Mouse (Mus musculus) kidney, embryonic 14.5 days (tissue): Measurements from ENCODE around the gene Adra2c. TPM values are rescaled to one million over a fixed set of nuclear protein-coding genes. Genes with fewer than 3 reads are reported as not detected.

ENCODE experiments used
- ATAC-seq: fragments of 200-750 bp; cut with Nextera tagmentation; 2 replicates; pipeline ENCODE4 v1.8.0; 2017; ENCODE audit warnings: moderate number of reproducible peaks, mild to moderate bottlenecking, moderate TSS enrichment, moderate library complexity; ENCODE audit not compliant: low FRiP score, low TSS enrichment
- H3K27ac ChIP-seq: fragments of 300-500 bp; sonication (generic); 2 replicates; pipeline ENCODE4 v1.5.1; 2014; ENCODE audit warnings: low read depth, mild to moderate bottlenecking, low read length, moderate library complexity, mixed read lengths
- H3K27me3 ChIP-seq: fragments of 300-500 bp; sonication (generic); 2 replicates; pipeline ENCODE4 v1.6.1; 2014; ENCODE audit warnings: mild to moderate bottlenecking, low read length; ENCODE audit not compliant: control insufficient read depth, insufficient read depth
- H3K36me3 ChIP-seq: fragments of 300-500 bp; sonication (generic); 2 replicates; pipeline ENCODE4 v1.6.1; 2014; ENCODE audit warnings: low read length, mixed read lengths; ENCODE audit not compliant: control insufficient read depth, insufficient read depth
- H3K4me1 ChIP-seq: fragments of 300-500 bp; sonication (generic); 2 replicates; pipeline ENCODE4 v1.6.1; 2014; ENCODE audit warnings: low read length, mixed read lengths; ENCODE audit not compliant: control insufficient read depth, insufficient read depth
- H3K4me2 ChIP-seq: fragments of 300-500 bp; sonication (generic); replicated peaks from 2 replicates; pipeline ENCODE4 v1.6.1; 2014; ENCODE audit warnings: low read depth, mild to moderate bottlenecking, low read length
- H3K4me3 ChIP-seq: fragments of 300-500 bp; sonication (generic); 2 replicates; pipeline ENCODE4 v1.5.1; 2014; ENCODE audit warnings: mild to moderate bottlenecking, low read length
- H3K9ac ChIP-seq: fragments of 300-500 bp; sonication (generic); 2 replicates; pipeline ENCODE4 v1.6.1; 2014; ENCODE audit warnings: low read depth, mild to moderate bottlenecking, low read length, moderate library complexity
- H3K9me3 ChIP-seq: fragments of 300-500 bp; sonication (generic); 2 replicates; pipeline ENCODE4 v1.6.1; 2016; ENCODE audit warnings: low read length; ENCODE audit not compliant: control insufficient read depth
- WGBS: fragments of 180-500 bp; shearing (Covaris S2); extraction: QIAGEN DNeasy Blood & Tissue Kit; methylation state at CpG from one replicate; pipeline ENCODE4 v1.1.7; 2014; 5-methylcytosine and 5-hydroxymethylcytosine counted together
- polyA plus RNA-seq: library from polyadenylated mRNA; unstranded; fragments of >200 nt; fragmentation: Nextera tagmentation; extraction: Ambion mirVana; gene quantifications from 2 replicates; pipeline ENCODE4 v1.2.1, GENCODE M21; 2014

Adra2c gene
- polyA plus RNA-seq, 1 experiment from 2014 or later: 0.58 TPM

DNA sequence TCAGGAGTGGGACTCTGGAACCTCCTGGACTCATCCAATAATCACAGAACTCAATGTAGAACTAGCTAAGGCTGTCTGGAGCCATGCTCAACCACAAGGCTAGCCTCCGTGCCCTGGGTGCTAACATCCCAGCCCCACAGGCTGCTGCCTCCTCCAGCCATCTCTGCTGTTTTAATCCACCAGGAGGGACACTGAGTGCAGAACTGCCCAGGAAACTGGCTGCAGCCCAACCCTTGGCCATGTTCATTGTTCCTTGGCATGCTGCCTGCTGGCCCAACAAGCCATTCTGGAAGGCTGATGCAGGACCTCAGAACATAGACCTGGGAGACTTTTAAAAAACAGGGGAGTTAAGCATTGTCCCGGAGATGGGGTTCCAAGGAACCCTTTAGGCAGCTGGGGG is 42.5 kb downstream of the Adra2c start:
- H3K9ac ChIP-seq: no peak overlapping the region
- 92% methylated on average over 2 of the region's 2 CpGs for WGBS
- no peak overlapping the region for H3K27ac ChIP-seq
- no peaks in the 10 kb centered on the region for H3K27me3 ChIP-seq
- H3K4me1 ChIP-seq: no peaks in the 10 kb centered on the region
- H3K4me2 ChIP-seq: no peak overlapping the region
- H3K36me3 ChIP-seq: no peaks in the 10 kb centered on the region
- no peaks in the 10 kb centered on the region for H3K9me3 ChIP-seq
- no peak overlapping the region for H3K4me3 ChIP-seq
- ATAC-seq: no peak

DNA sequence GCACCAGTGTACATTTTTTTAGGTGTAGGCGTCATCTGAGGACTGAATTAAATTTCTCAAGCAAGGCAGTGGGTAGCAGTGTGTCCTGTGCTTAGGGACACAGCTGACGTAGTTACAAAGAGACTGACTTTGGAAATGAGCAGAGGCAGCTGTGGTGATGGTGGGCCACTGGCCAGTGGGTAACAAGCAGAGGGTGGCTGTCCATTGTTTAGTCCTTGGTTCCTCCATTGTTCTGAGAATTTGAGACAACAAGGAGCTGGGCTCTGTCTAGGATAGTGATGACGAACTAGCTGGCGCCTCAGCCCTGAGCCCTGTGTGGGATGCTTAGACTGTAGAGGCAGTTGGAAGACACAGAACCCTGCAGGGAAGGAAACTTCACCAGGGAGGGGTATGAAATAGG is 52.7 kb downstream of the Adra2c start:
- H3K9ac ChIP-seq: no peak overlapping the region
- 82% methylated on average over 4 of the region's 4 CpGs for WGBS

More for the DNA sequence above, 52.7 kb downstream of the Adra2c start:
- Histone ChIP-seq H3K4me3 (no peak overlapping the region), H3K27ac (no peak overlapping the region), H3K4me1 (no peaks in the 10 kb centered on the region), H3K4me2 (no peak overlapping the region), H3K27me3 (no peaks in the 10 kb centered on the region), H3K36me3 (no peaks in the 10 kb centered on the region), H3K9me3 (no peaks in the 10 kb centered on the region)
- no peak for ATAC-seq

Other genes starting within 250 kb of the Adra2c start
- 0.76 and 0.96 TPM in 2 replicates for gene Hgfac, start 236.8 kb upstream of the Adra2c start, polyA plus RNA-seq
- 0.35 and 0.37 TPM in 2 replicates for gene Dok7, start 221.6 kb upstream of the Adra2c start, polyA plus RNA-seq
- gene Lrpap1, start 172.6 kb upstream of the Adra2c start, polyA plus RNA-seq: 134 and 160 TPM in 2 replicates
- not detected in 2 replicates for gene Hmx1, start 110.8 kb downstream of the Adra2c start, polyA plus RNA-seq
- gene Cpz, start 247.4 kb downstream of the Adra2c start, polyA plus RNA-seq: 1.5 and 2.1 TPM in 2 replicates